In genomic region chr9:37406372-37406771, GRCm38 (mm10) we compare ENCODE assay signal across 8 mouse cellular contexts. TPM values are rescaled to one million over a fixed set of nuclear protein-coding genes. Genes with fewer than 3 reads are reported as not detected.
DNase-seq lines count a peak whose midpoint lies in the region; ATAC-seq and TF ChIP-seq lines count a peak whose summit lies in the region.

No protein-coding gene starts in this region.

- peak; percentile 82 for TF ChIP-seq CTCF in left cerebral cortex, adult 2 months (IDR thresholded peaks at IDR 0.05)

- ATAC-seq in megakaryocyte, adult 5-6 weeks (ENCODE audit: poor library complexity, severe bottlenecking) = peak; percentile 76

- H3K27me3 ChIP-seq in heart, embryonic 10.5 days (ENCODE audit: insufficient read depth, poor library complexity, severe bottlenecking) = peaks cover 28% of the 10 kb centered on the region

- peaks cover 7% of the 10 kb centered on the region; the same call in 1 of the 2 replicates for H3K4me1 ChIP-seq in heart, embryonic 10.5 days

- DNase-seq in left cerebral cortex, adult 2 months (ENCODE audit: extremely low spot score in 1 of 2, low spot score in 2 of 2) = no peak
- no peak for DNase-seq in left cerebral cortex, postnatal 14 days (ENCODE audit: low spot score in 2 of 2)
- peak; percentile 16 for DNase-seq in MEL-GATA-1-ER (ENCODE audit: extremely low read depth, low read depth)
- peak; percentile 56 for DNase-seq in embryo, embryonic 11 days
- no peak for DNase-seq in gastrocnemius, postnatal 25 days
- no peak for DNase-seq in left cerebral cortex, postnatal 36 days (ENCODE audit: low spot score in 2 of 2)
- no peak for DNase-seq in heart, embryonic 10.5 days (ENCODE audit: low spot score)

- H3K9me3 ChIP-seq in heart, embryonic 10.5 days = no peaks in the 10 kb centered on the region

- H3K36me3 ChIP-seq in heart, embryonic 10.5 days = no peaks in the 10 kb centered on the region

- intact Hi-C loops in left cerebral cortex, adult 2 months (cut with DNase I) = no loop called here
- intact Hi-C loops in left cerebral cortex, postnatal 14 days (cut with DNase I) = no loop called here
- intact Hi-C loops in left cerebral cortex, postnatal 36 days (cut with DNase I) = no loop called here

- H3K27ac ChIP-seq in left cerebral cortex, adult 2 months = no peak overlapping the region
- no peak overlapping the region for H3K27ac ChIP-seq in heart, embryonic 10.5 days

- WGBS in heart, embryonic 10.5 days = 0% methylated on average over 1 of the region's 1 CpGs

- no peak overlapping the region for H3K4me3 ChIP-seq in left cerebral cortex, adult 2 months
- no peak overlapping the region for H3K4me3 ChIP-seq in heart, embryonic 10.5 days

RNA-seq across cellular contexts. Expression of gene Robo4, which starts 4.7 kb away (rescaled TPM):
- total RNA-seq in left cerebral cortex, adult 2 months (2021) = 1 to 10 TPM; 8.0 to 9.5 TPM
- 10 to 100 TPM in 1 of 2 experiments, 1 to 10 TPM in 1; 7.1 to 10.0 TPM for total RNA-seq in left cerebral cortex, postnatal 14 days (2021)
- not detected in 2 replicates for total RNA-seq in megakaryocyte, adult 5-6 weeks (2015)
- not detected in 2 replicates for total RNA-seq in megakaryocyte, adult 5-6 weeks (2017)
- 1 to 10 TPM; 7.6 to 9.7 TPM for total RNA-seq in gastrocnemius, postnatal 25 days (2021)
- 1 to 10 TPM; 7.6 to 7.8 TPM for total RNA-seq in left cerebral cortex, postnatal 36 days (2021)
- polyA plus RNA-seq in heart, embryonic 10.5 days (2016; fragmentation: Nextera tagmentation; extraction: Ambion mirVana) = 2.0 and 4.0 TPM in 2 replicates

RNA-seq across cellular contexts. Expression of gene Robo3, which starts 26.7 kb away (rescaled TPM):
- total RNA-seq in left cerebral cortex, adult 2 months (2021) = 10 to 100 TPM; 30.9 to 34.3 TPM
- total RNA-seq in left cerebral cortex, postnatal 14 days (2021) = 10 to 100 TPM; 45.1 to 58.9 TPM
- total RNA-seq in megakaryocyte, adult 5-6 weeks (2015) = not detected in 2 replicates
- 0.20 TPM in 1 of 2 replicates, not detected in the other for total RNA-seq in megakaryocyte, adult 5-6 weeks (2017)
- not detected for total RNA-seq in gastrocnemius, postnatal 25 days (2021)
- 10 to 100 TPM; 21.6 to 33.0 TPM for total RNA-seq in left cerebral cortex, postnatal 36 days (2021)
- polyA plus RNA-seq in heart, embryonic 10.5 days (2016; fragmentation: Nextera tagmentation; extraction: Ambion mirVana) = 0.06 and 0.10 TPM in 2 replicates

RNA-seq across cellular contexts. Expression of gene Hepacam, which starts 39.2 kb away (rescaled TPM):
- total RNA-seq in left cerebral cortex, adult 2 months (2021) = 10 to 100 TPM; 53.6 to 53.7 TPM
- total RNA-seq in left cerebral cortex, postnatal 14 days (2021) = 10 to 100 TPM; 58.0 to 61.6 TPM
- not detected in 2 replicates for total RNA-seq in megakaryocyte, adult 5-6 weeks (2015)
- not detected in 2 replicates for total RNA-seq in megakaryocyte, adult 5-6 weeks (2017)
- total RNA-seq in gastrocnemius, postnatal 25 days (2021) = under 1 TPM; 0.13 to 0.33 TPM
- total RNA-seq in left cerebral cortex, postnatal 36 days (2021) = 10 to 100 TPM; 62.8 to 64.3 TPM
- 0.04 TPM in 1 of 2 replicates, not detected in the other for polyA plus RNA-seq in heart, embryonic 10.5 days (2016; fragmentation: Nextera tagmentation; extraction: Ambion mirVana)

RNA-seq across cellular contexts. Expression of gene Ccdc15, which starts 58.1 kb away (rescaled TPM):
- total RNA-seq in left cerebral cortex, adult 2 months (2021) = 1 to 10 TPM; 1.9 to 2.5 TPM
- 1 to 10 TPM; 2.0 TPM for total RNA-seq in left cerebral cortex, postnatal 14 days (2021)
- 6.0 and 9.2 TPM in 2 replicates for total RNA-seq in megakaryocyte, adult 5-6 weeks (2015)
- 6.7 and 8.3 TPM in 2 replicates for total RNA-seq in megakaryocyte, adult 5-6 weeks (2017)
- 1 to 10 TPM; 1.2 to 1.3 TPM for total RNA-seq in gastrocnemius, postnatal 25 days (2021)
- total RNA-seq in left cerebral cortex, postnatal 36 days (2021) = 1 to 10 TPM; 1.5 to 3.1 TPM
- polyA plus RNA-seq in heart, embryonic 10.5 days (2016; fragmentation: Nextera tagmentation; extraction: Ambion mirVana) = 5.1 and 5.8 TPM in 2 replicates

Comparison
In these comparisons a context has a peak if more than half of its experiments do, and no peak if none do; other contexts are left out.
1. DNase-seq: peak in MEL-GATA-1-ER (single experiment) and embryo, embryonic 11 days (single experiment); none in left cerebral cortex, adult 2 months (0 of 2), left cerebral cortex, postnatal 14 days (0 of 2), gastrocnemius, postnatal 25 days (single experiment), left cerebral cortex, postnatal 36 days (0 of 2) and heart, embryonic 10.5 days (single experiment).
2. RNA of gene Robo4, which starts 4.7 kb away (total RNA-seq): 7.1 to 10.0 TPM in left cerebral cortex, postnatal 14 days, 7.6 to 9.7 TPM in gastrocnemius, postnatal 25 days, 8.0 to 9.5 TPM in left cerebral cortex, adult 2 months and 7.6 to 7.8 TPM in left cerebral cortex, postnatal 36 days; not detected in megakaryocyte, adult 5-6 weeks; every median in the first group is over 4 times any median in the second.
3. RNA of gene Robo3, which starts 26.7 kb away (total RNA-seq): 45.1 to 58.9 TPM in left cerebral cortex, postnatal 14 days, 30.9 to 34.3 TPM in left cerebral cortex, adult 2 months and 21.6 to 33.0 TPM in left cerebral cortex, postnatal 36 days; 0.20 TPM in megakaryocyte, adult 5-6 weeks and not detected in gastrocnemius, postnatal 25 days; every median in the first group is over 10 times any median in the second.
4. RNA of gene Hepacam, which starts 39.2 kb away (total RNA-seq): 62.8 to 64.3 TPM in left cerebral cortex, postnatal 36 days, 58.0 to 61.6 TPM in left cerebral cortex, postnatal 14 days and 53.6 to 53.7 TPM in left cerebral cortex, adult 2 months; 0.13 to 0.33 TPM in gastrocnemius, postnatal 25 days and not detected in megakaryocyte, adult 5-6 weeks; every median in the first group is over 10 times any median in the second.